Mouse (Mus musculus): ENCODE data around the gene Nhsl1. TPM values are rescaled to one million over a fixed set of nuclear protein-coding genes. Genes with fewer than 3 reads are reported as not detected.

Gene Nhsl1
- total and polyA plus RNA-seq, 3 experiments, result not detected

- DNase-seq (ENCODE audit: low read depth, low spot score), result no peak
- H3K9ac ChIP-seq (ENCODE audit: control insufficient read depth, low read depth, low read length, poor library complexity, severe bottlenecking), result no peak overlapping the region
- no peaks in the 10 kb centered on the region for H3K79me2 ChIP-seq (ENCODE audit: control insufficient read depth, insufficient read depth, low read length, poor library complexity)
- no peaks in the 10 kb centered on the region for H3K4me1 ChIP-seq (ENCODE audit: control insufficient read depth in 1 of 2, insufficient read depth in 2 of 2, low read length in 2 of 2)
- no peak overlapping the region for H3K4me3 ChIP-seq (ENCODE audit: control insufficient read depth in 1 of 2, insufficient read depth in 1 of 2, low read depth in 2 of 2, low read length in 2 of 2)
- H3K27me3 ChIP-seq (ENCODE audit: control insufficient read depth in 1 of 2, insufficient read depth in 2 of 2, low read length in 2 of 2), result no peaks in the 10 kb centered on the region
- H3K27ac ChIP-seq (ENCODE audit: control insufficient read depth, low read depth, low read length), result no peak overlapping the region
- no peaks in the 10 kb centered on the region for H3K36me3 ChIP-seq (ENCODE audit: control insufficient read depth in 1 of 2, insufficient read depth in 2 of 2, low read length in 2 of 2)
- H3K9me3 ChIP-seq (replicated peaks; ENCODE audit: insufficient read depth, low read length), result no peaks in the 10 kb centered on the region
- TF ChIP-seq RAD21 (IDR thresholded peaks at IDR 0.05; ENCODE audit: low read depth, low read length), result no peak
- TF ChIP-seq MAFK (IDR thresholded peaks at IDR 0.05; ENCODE audit: borderline replicate concordance, low read depth, low read length), result no peak
- no peak for TF ChIP-seq ZMIZ1 (IDR thresholded peaks at IDR 0.05; ENCODE audit: low read depth, low read length)
- no peak for TF ChIP-seq E2F4 (IDR thresholded peaks at IDR 0.05; ENCODE audit: borderline replicate concordance, low read depth, low read length)
- no peak for TF ChIP-seq TCF12 (IDR thresholded peaks at IDR 0.05; ENCODE audit: low read depth, low read length)
- no peak for TF ChIP-seq UBTF (IDR thresholded peaks at IDR 0.05; ENCODE audit: borderline replicate concordance, insufficient read depth, low read depth, low read length)
- no peak for TF ChIP-seq USF1 (IDR thresholded peaks at IDR 0.05; ENCODE audit: low read depth, low read length)
- TF ChIP-seq CTCF (IDR thresholded peaks at IDR 0.05 in 2 of 3, conservative IDR thresholded peaks at IDR 0.05 in 1 of 3; ENCODE audit: control insufficient read depth in 1 of 3, insufficient read depth in 1 of 3, low read depth in 2 of 3, low read length in 3 of 3, poor library complexity in 1 of 3, severe bottlenecking in 1 of 3), result no peak
- no peak for TF ChIP-seq TBP (IDR thresholded peaks at IDR 0.05; ENCODE audit: low read depth, low read length)
- TF ChIP-seq CHD1 (IDR thresholded peaks at IDR 0.05; ENCODE audit: low read depth, low read length), result no peak
- no peak for TF ChIP-seq POLR2A (IDR thresholded peaks at IDR 0.05; ENCODE audit: control insufficient read depth in 1 of 2, insufficient read depth in 1 of 2, low read depth in 1 of 2, low read length in 2 of 2, poor library complexity in 1 of 2)
- TF ChIP-seq POLR2AphosphoS2 (IDR thresholded peaks at IDR 0.05; ENCODE audit: low read length), result no peak
- no peak for TF ChIP-seq RCOR1 (IDR thresholded peaks at IDR 0.05; ENCODE audit: low read depth, low read length)
- TF ChIP-seq GATA1 (IDR thresholded peaks at IDR 0.05; ENCODE audit: low read depth, low read length), result no peak
- TF ChIP-seq NELFE (IDR thresholded peaks at IDR 0.05; ENCODE audit: low read depth, low read length), result no peak
- no peak for TF ChIP-seq MAX (IDR thresholded peaks at IDR 0.05; ENCODE audit: low read length)
Observed at GRCm38 (mm10) chr10:18505690-18506089, 186.9 kb downstream of the Nhsl1 start.

DNA sequence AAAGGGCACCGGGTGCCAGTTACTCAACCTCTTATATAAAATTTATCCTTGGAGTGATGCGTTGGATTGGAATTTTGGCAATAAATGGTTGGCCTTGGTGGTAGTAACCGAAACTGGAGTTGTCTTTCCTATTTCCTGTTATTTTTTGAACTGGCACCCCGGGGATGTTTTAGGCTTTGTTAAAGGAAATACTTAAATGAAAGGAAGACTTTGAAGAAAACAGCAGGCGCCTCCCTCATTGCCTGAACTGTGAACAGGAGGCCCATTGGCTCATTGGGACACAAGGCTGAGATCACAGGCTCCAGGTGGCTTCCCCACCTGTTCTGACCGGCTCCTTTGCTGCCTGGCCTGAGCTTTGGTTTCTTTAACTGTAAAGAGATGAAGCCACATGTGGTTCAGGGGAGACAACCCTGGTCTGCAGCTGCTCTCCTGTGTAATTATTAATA is 187.7 kb downstream of the Nhsl1 start:
- Histone ChIP-seq H3K9me3 (replicated peaks; ENCODE audit: insufficient read depth, low read length) (no peaks in the 10 kb centered on the region), H3K79me2 (ENCODE audit: control insufficient read depth, insufficient read depth, low read length, poor library complexity) (no peaks in the 10 kb centered on the region), H3K27ac (ENCODE audit: control insufficient read depth, low read depth, low read length) (no peak overlapping the region), H3K4me3 (ENCODE audit: control insufficient read depth in 1 of 2, insufficient read depth in 1 of 2, low read depth in 2 of 2, low read length in 2 of 2) (no peak overlapping the region), H3K9ac (ENCODE audit: control insufficient read depth, low read depth, low read length, poor library complexity, severe bottlenecking) (no peak overlapping the region), H3K4me1 (ENCODE audit: control insufficient read depth in 1 of 2, insufficient read depth in 2 of 2, low read length in 2 of 2) (no peaks in the 10 kb centered on the region), H3K27me3 (ENCODE audit: control insufficient read depth in 1 of 2, insufficient read depth in 2 of 2, low read length in 2 of 2) (no peaks in the 10 kb centered on the region), H3K36me3 (ENCODE audit: control insufficient read depth in 1 of 2, insufficient read depth in 2 of 2, low read length in 2 of 2) (no peaks in the 10 kb centered on the region)
- no peak for DNase-seq (ENCODE audit: low read depth, low spot score)
- no peak for TF ChIP-seq KAT2A (conservative IDR thresholded peaks at IDR 0.05; ENCODE audit: low read depth, low read length)
- TF ChIP-seq MXI1 (IDR thresholded peaks at IDR 0.05; ENCODE audit: low read depth, low read length), result no peak
- TF ChIP-seq SMC3 (IDR thresholded peaks at IDR 0.05; ENCODE audit: low read depth, low read length), result no peak
- no peak for TF ChIP-seq USF2 (IDR thresholded peaks at IDR 0.05; ENCODE audit: borderline replicate concordance in 1 of 2, insufficient read depth in 1 of 2, low read depth in 1 of 2, low read length in 2 of 2)
- no peak for TF ChIP-seq SIN3A (IDR thresholded peaks at IDR 0.05; ENCODE audit: low read length)
- no peak for TF ChIP-seq MYB (IDR thresholded peaks at IDR 0.05; ENCODE audit: low read depth, low read length)
- TF ChIP-seq MAZ (IDR thresholded peaks at IDR 0.05; ENCODE audit: low read depth, low read length), result no peak
- TF ChIP-seq GATA1 (IDR thresholded peaks at IDR 0.05; ENCODE audit: low read depth, low read length), result no peak
- TF ChIP-seq CHD2 (IDR thresholded peaks at IDR 0.05; ENCODE audit: low read length), result no peak
- TF ChIP-seq UBTF (IDR thresholded peaks at IDR 0.05; ENCODE audit: borderline replicate concordance, insufficient read depth, low read depth, low read length), result no peak
- no peak for TF ChIP-seq TCF12 (IDR thresholded peaks at IDR 0.05; ENCODE audit: low read depth, low read length)
- TF ChIP-seq ELF1 (IDR thresholded peaks at IDR 0.05; ENCODE audit: low read depth, low read length), result no peak
- TF ChIP-seq MEF2A (IDR thresholded peaks at IDR 0.05; ENCODE audit: extremely low read depth, insufficient replicate concordance, low read depth, low read length, poor library complexity, severe bottlenecking), result no peak
- TF ChIP-seq MAFK (IDR thresholded peaks at IDR 0.05; ENCODE audit: borderline replicate concordance, low read depth, low read length), result no peak
- no peak for TF ChIP-seq MAX (IDR thresholded peaks at IDR 0.05; ENCODE audit: low read length)

Measured in MEL (cell line).